Mouse (Mus musculus) lung, postnatal 0 days (tissue): ENCODE measurements around the gene Smc3.

Experiments
- CTCF ChIP-seq: IDR thresholded peaks from 2 replicates; pipeline ENCODE4 v1.5.1; 2016; ENCODE audit warnings: antibody characterized with exemption, mild to moderate bottlenecking
- EP300 ChIP-seq: IDR thresholded peaks from 2 replicates; pipeline ENCODE4 v1.6.1; 2016; ENCODE audit warnings: antibody characterized with exemption, mild to moderate bottlenecking, control low read depth

DNA sequence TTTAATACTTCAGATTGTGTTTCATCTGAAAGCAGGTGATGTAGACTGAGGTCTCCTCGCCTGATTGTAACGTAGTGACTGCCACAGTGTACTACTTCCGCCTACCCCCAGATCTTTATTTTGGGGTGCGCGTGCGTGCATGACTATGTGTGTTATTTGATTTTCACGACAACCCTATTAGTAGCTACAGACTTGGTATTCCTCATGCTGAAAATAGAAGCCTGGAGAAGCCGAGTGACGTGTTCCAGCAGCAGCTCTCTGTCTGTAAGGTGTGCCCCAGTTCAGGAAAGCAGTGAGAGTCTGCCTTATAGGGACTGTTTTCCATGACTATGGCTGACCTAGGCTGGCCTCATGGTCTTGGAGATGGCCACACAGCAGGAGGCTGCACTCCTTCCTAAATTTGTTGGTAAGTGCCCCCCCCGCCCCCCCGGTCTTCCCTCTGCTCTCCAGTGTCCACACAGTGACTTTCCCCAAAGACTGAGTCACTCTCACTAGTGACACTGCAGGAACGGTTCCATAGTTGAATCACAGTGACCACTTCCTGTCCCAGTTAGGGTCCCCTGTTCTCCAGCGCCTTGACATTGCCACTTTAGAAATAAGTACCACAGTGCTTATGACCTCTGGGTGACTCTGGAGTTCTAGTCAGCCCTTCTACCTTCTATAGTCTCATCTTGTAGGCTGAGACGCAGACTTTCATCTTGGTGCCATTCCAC is 34.5 kb upstream of the Smc3 start:
- TF ChIP-seq CTCF (no peak), EP300 (no peak)
